Mouse (Mus musculus): ENCODE measurements around the gene Gnptg. TPM values are rescaled to one million over a fixed set of nuclear protein-coding genes. Genes with fewer than 3 reads are reported as not detected.

The Gnptg gene
- polyA plus RNA-seq, 2 experiments: 11.2 to 15.6 TPM

- Histone ChIP-seq H3K9ac (replicated peaks) (no peak overlapping the region), H3K27ac (no peak overlapping the region), H3K4me1 (replicated peaks; ENCODE audit: control insufficient read depth in 2 of 2, insufficient read depth in 2 of 2, low read length in 1 of 2) (no peaks in the 10 kb centered on the region), H3K36me3 (replicated peaks; ENCODE audit: control insufficient read depth, insufficient read depth, low read depth) (no peaks in the 10 kb centered on the region), H3K4me2 (ENCODE audit: low read depth) (no peak overlapping the region), H3K9me3 (ENCODE audit: control insufficient read depth, low read length) (no peaks in the 10 kb centered on the region), H3K4me3 (ENCODE audit: insufficient read depth in 1 of 2, low read depth in 2 of 2, low read length in 2 of 2) (no peak overlapping the region), H3K27me3 (ENCODE audit: control insufficient read depth, insufficient read depth, low read length) (peaks cover 35% of the 10 kb centered on the region)
- 45% methylated on average over 10 of the region's 10 CpGs for WGBS (ENCODE audit: insufficient replicate concordance)
- ATAC-seq (ENCODE audit: insufficient read depth): no peak
- TF ChIP-seq EP300 (IDR thresholded peaks at IDR 0.05; ENCODE audit: low read depth) (no peak), CTCF (IDR thresholded peaks at IDR 0.05; ENCODE audit: low read depth) (no peak)
- no peak for DNase-seq (ENCODE audit: low read depth in 3 of 3, low spot score in 3 of 3)
Observed at GRCm38 (mm10) chr17:25253760-25254159, 13.8 kb upstream of the Gnptg start.

GRCm38 (mm10) chr17:25252643-25253042 is 12.7 kb upstream of the Gnptg start:
- peaks cover 35% of the 10 kb centered on the region for H3K27me3 ChIP-seq (ENCODE audit: control insufficient read depth, insufficient read depth, low read length)
- ATAC-seq (ENCODE audit: insufficient read depth): no peak
- WGBS (ENCODE audit: insufficient replicate concordance): 44% methylated on average over 3 of the region's 3 CpGs
- no peak overlapping the region for H3K4me3 ChIP-seq (ENCODE audit: insufficient read depth in 1 of 2, low read depth in 2 of 2, low read length in 2 of 2)
- no peaks in the 10 kb centered on the region for H3K36me3 ChIP-seq (replicated peaks; ENCODE audit: control insufficient read depth, insufficient read depth, low read depth)
- H3K9ac ChIP-seq (replicated peaks): no peak overlapping the region
- H3K4me2 ChIP-seq (ENCODE audit: low read depth): no peak overlapping the region
- H3K4me1 ChIP-seq (replicated peaks; ENCODE audit: control insufficient read depth in 2 of 2, insufficient read depth in 2 of 2, low read length in 1 of 2): no peaks in the 10 kb centered on the region
- TF ChIP-seq CTCF (IDR thresholded peaks at IDR 0.05; ENCODE audit: low read depth) (no peak), EP300 (IDR thresholded peaks at IDR 0.05; ENCODE audit: low read depth) (no peak)
- no peak for DNase-seq (ENCODE audit: low read depth in 3 of 3, low spot score in 3 of 3)
- H3K27ac ChIP-seq: no peak overlapping the region
- H3K9me3 ChIP-seq (ENCODE audit: control insufficient read depth, low read length): no peaks in the 10 kb centered on the region

- no peaks in the 10 kb centered on the region for H3K4me1 ChIP-seq (replicated peaks; ENCODE audit: control insufficient read depth in 2 of 2, insufficient read depth in 2 of 2, low read length in 1 of 2)
- no peak overlapping the region for H3K9ac ChIP-seq (replicated peaks)
- no peak overlapping the region for H3K4me3 ChIP-seq (ENCODE audit: insufficient read depth in 1 of 2, low read depth in 2 of 2, low read length in 2 of 2)
- H3K27me3 ChIP-seq (ENCODE audit: control insufficient read depth, insufficient read depth, low read length): peaks cover 20% of the 10 kb centered on the region
- DNase-seq (ENCODE audit: low read depth in 3 of 3, low spot score in 3 of 3) (no peak), ATAC-seq (ENCODE audit: insufficient read depth) (no peak)
- H3K27ac ChIP-seq: no peak overlapping the region
- H3K36me3 ChIP-seq (replicated peaks; ENCODE audit: control insufficient read depth, insufficient read depth, low read depth): no peaks in the 10 kb centered on the region
- H3K9me3 ChIP-seq (ENCODE audit: control insufficient read depth, low read length): no peaks in the 10 kb centered on the region
- 63% methylated on average over 8 of the region's 8 CpGs for WGBS (ENCODE audit: insufficient replicate concordance)
- TF ChIP-seq EP300 (IDR thresholded peaks at IDR 0.05; ENCODE audit: low read depth) (no peak), CTCF (IDR thresholded peaks at IDR 0.05; ENCODE audit: low read depth) (no peak)
- H3K4me2 ChIP-seq (ENCODE audit: low read depth): no peak overlapping the region
Observed at GRCm38 (mm10) chr17:25250181-25250835, 10.4 kb upstream of the Gnptg start.

- DNase-seq (ENCODE audit: low read depth in 3 of 3, low spot score in 3 of 3) (no peak), ATAC-seq (ENCODE audit: insufficient read depth) (no peak)
- H3K27me3 ChIP-seq (ENCODE audit: control insufficient read depth, insufficient read depth, low read length): no peaks in the 10 kb centered on the region; the same call in 1 of the 2 replicates
- H3K9me3 ChIP-seq (ENCODE audit: control insufficient read depth, low read length): no peaks in the 10 kb centered on the region
- H3K4me3 ChIP-seq (ENCODE audit: insufficient read depth in 1 of 2, low read depth in 2 of 2, low read length in 2 of 2): no peak overlapping the region
- TF ChIP-seq CTCF (IDR thresholded peaks at IDR 0.05; ENCODE audit: low read depth): no peak
- TF ChIP-seq EP300 (IDR thresholded peaks at IDR 0.05; ENCODE audit: low read depth): no peak
- peaks cover 4% of the 10 kb centered on the region for H3K36me3 ChIP-seq (replicated peaks; ENCODE audit: control insufficient read depth, insufficient read depth, low read depth)
- no peak overlapping the region for H3K27ac ChIP-seq
- H3K4me2 ChIP-seq (ENCODE audit: low read depth): no peak overlapping the region
- H3K4me1 ChIP-seq (replicated peaks; ENCODE audit: control insufficient read depth in 2 of 2, insufficient read depth in 2 of 2, low read length in 1 of 2): no peaks in the 10 kb centered on the region
- no peak overlapping the region for H3K9ac ChIP-seq (replicated peaks)
- 34% methylated on average over 18 of the region's 18 CpGs for WGBS (ENCODE audit: insufficient replicate concordance)
Observed at GRCm38 (mm10) chr17:25248033-25248750, 8.3 kb upstream of the Gnptg start.

GRCm38 (mm10) chr17:25244239-25244638 is 4.3 kb upstream of the Gnptg start:
- Histone ChIP-seq H3K4me2 (ENCODE audit: low read depth) (no peak overlapping the region), H3K9ac (replicated peaks) (no peak overlapping the region), H3K4me3 (ENCODE audit: insufficient read depth in 1 of 2, low read depth in 2 of 2, low read length in 2 of 2) (no peak overlapping the region), H3K27ac (no peak overlapping the region), H3K9me3 (ENCODE audit: control insufficient read depth, low read length) (no peaks in the 10 kb centered on the region), H3K27me3 (ENCODE audit: control insufficient read depth, insufficient read depth, low read length) (no peaks in the 10 kb centered on the region), H3K4me1 (replicated peaks; ENCODE audit: control insufficient read depth in 2 of 2, insufficient read depth in 2 of 2, low read length in 1 of 2) (peaks cover 2 to 7% of the 10 kb centered on the region in 2 experiments), H3K36me3 (replicated peaks; ENCODE audit: control insufficient read depth, insufficient read depth, low read depth) (peaks cover 9% of the 10 kb centered on the region)
- no peak for ATAC-seq (ENCODE audit: insufficient read depth)
- no peak for DNase-seq (ENCODE audit: low read depth in 3 of 3, low spot score in 3 of 3)
- TF ChIP-seq CTCF (IDR thresholded peaks at IDR 0.05; ENCODE audit: low read depth) (no peak), EP300 (IDR thresholded peaks at IDR 0.05; ENCODE audit: low read depth) (no peak)
- 81% methylated on average over 16 of the region's 16 CpGs for WGBS (ENCODE audit: insufficient replicate concordance)
